Mouse (Mus musculus): ENCODE results near the gene Khdc1a.

DNA sequence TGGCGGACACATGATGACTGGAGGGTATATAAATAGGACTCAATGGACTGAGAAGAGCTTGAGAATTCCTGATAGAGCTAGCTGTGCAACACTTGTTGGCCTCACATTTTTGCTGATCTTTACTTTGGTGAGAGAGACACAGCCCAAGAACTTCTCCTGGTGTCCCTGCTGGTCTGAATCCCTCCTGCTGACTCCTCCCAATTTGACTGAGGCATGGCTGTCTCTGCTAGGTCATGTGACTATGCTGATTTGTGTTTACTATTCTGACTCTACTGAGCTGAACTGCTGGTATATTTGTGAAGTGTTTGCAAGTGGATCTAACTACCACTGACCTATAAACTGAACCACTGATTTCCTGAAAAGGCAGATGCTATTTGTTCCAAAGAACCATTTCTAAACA is 27.8 kb upstream of the Khdc1a start:
- TF ChIP-seq POLR2A (IDR thresholded peaks at IDR 0.05; ENCODE audit: low read depth, low read length) (no peak), CTCF (IDR thresholded peaks at IDR 0.05; ENCODE audit: extremely low read depth, insufficient read length, insufficient replicate concordance, low read depth, low read length) (no peak)
